Mouse (Mus musculus): ENCODE results near the gene Slc47a1. TPM values are rescaled to one million over a fixed set of nuclear protein-coding genes. Genes with fewer than 3 reads are reported as not detected.

Slc47a1 gene
- not detected in 4 replicates for total RNA-seq (2023; ENCODE audit: inconsistent age)

GRCm38 (mm10) chr11:61377881-61378613 is at the start of gene Slc47a1:
Gene Slc47a1, minus strand, starts transcription at chr11:61378345.

GRCm38 (mm10) chr11:61342505-61343420 is 35.4 kb downstream of the Slc47a1 start, which contains the start of gene Slc47a2:
Gene Slc47a2, minus strand, starts transcription at chr11:61342860.

Other genes starting within 250 kb of the Slc47a1 start
- 58.4 to 65.6 TPM (median 63.7 TPM) in 4 replicates for gene Usp22, start 203.3 kb downstream of the Slc47a1 start, total RNA-seq (2023; ENCODE audit: inconsistent age)
- gene Aldh3a1, start 170.8 kb downstream of the Slc47a1 start, total RNA-seq (2023; ENCODE audit: inconsistent age) = not detected in 4 replicates
- gene Aldh3a2, start 110.9 kb downstream of the Slc47a1 start, total RNA-seq (2023; ENCODE audit: inconsistent age) = 44.6 to 50.7 TPM (median 48.5 TPM) in 4 replicates
- gene Slc47a2, start 35.5 kb downstream of the Slc47a1 start, total RNA-seq (2023; ENCODE audit: inconsistent age) = not detected in 4 replicates
- gene Rnf112, start 75.8 kb upstream of the Slc47a1 start, total RNA-seq (2023; ENCODE audit: inconsistent age) = not detected in 4 replicates
- not detected in 4 replicates for gene Mfap4, start 107.1 kb upstream of the Slc47a1 start, total RNA-seq (2023; ENCODE audit: inconsistent age)
- gene Mapk7, start 116.1 kb upstream of the Slc47a1 start, total RNA-seq (2023; ENCODE audit: inconsistent age) = 23.1 to 26.2 TPM (median 25.5 TPM) in 4 replicates
- 0.93 to 1.6 TPM in 2 of 4 replicates, not detected in the others for gene B9d1, start 126.8 kb upstream of the Slc47a1 start, total RNA-seq (2023; ENCODE audit: inconsistent age)
- 3.2 to 8.6 TPM (median 5.8 TPM) in 4 replicates for gene Epn2, start 201.3 kb upstream of the Slc47a1 start, total RNA-seq (2023; ENCODE audit: inconsistent age)

Data from B cell, adult (primary cell).